Mouse (Mus musculus) kidney, adult 8-10 months (tissue): ENCODE results near the gene Dync2li1.

Source experiments
- DNase-seq, 2 experiments: peaks; one replicate each; pipeline ENCODE4 v3.0.0; 2022

The Dync2li1 gene

GRCm38 (mm10) chr17:84611971-84612370 lies 14.3 kb upstream of the Dync2li1 start:
- no peak for DNase-seq

GRCm38 (mm10) chr17:84615811-84616210 lies 10.5 kb upstream of the Dync2li1 start:
- no peak for DNase-seq

- DNase-seq: no peak
Measured at GRCm38 (mm10) chr17:84616526-84617074, 9.7 kb upstream of the Dync2li1 start.

- no peak for DNase-seq
Measured at GRCm38 (mm10) chr17:84617953-84618352, 8.3 kb upstream of the Dync2li1 start.

- DNase-seq: no peak
Measured at GRCm38 (mm10) chr17:84619112-84619511, 7.2 kb upstream of the Dync2li1 start.

GRCm38 (mm10) chr17:84620076-84620475 lies 6.2 kb upstream of the Dync2li1 start:
- no peak for DNase-seq

GRCm38 (mm10) chr17:84620610-84621009 lies 5.7 kb upstream of the Dync2li1 start:
- no peak for DNase-seq

- DNase-seq: no peak
Measured at GRCm38 (mm10) chr17:84621209-84621608, 5.1 kb upstream of the Dync2li1 start.

GRCm38 (mm10) chr17:84622028-84622427 lies 4.3 kb upstream of the Dync2li1 start:
- DNase-seq: no peak

- no peak for DNase-seq
Measured at GRCm38 (mm10) chr17:84622873-84623272, 3.4 kb upstream of the Dync2li1 start.

- DNase-seq: no peak
Measured at GRCm38 (mm10) chr17:84626857-84627305, 585 bp downstream of the Dync2li1 start.

- DNase-seq: no peak
Measured at GRCm38 (mm10) chr17:84627721-84628120, 1.4 kb downstream of the Dync2li1 start.

GRCm38 (mm10) chr17:84628611-84629010 lies 2.3 kb downstream of the Dync2li1 start:
- no peak for DNase-seq

- DNase-seq: no peak
Measured at GRCm38 (mm10) chr17:84631836-84632235, 5.5 kb downstream of the Dync2li1 start.

GRCm38 (mm10) chr17:84633443-84633842 lies 7.1 kb downstream of the Dync2li1 start:
- DNase-seq: no peak

- no peak for DNase-seq
Measured at GRCm38 (mm10) chr17:84636328-84636727, 10.0 kb downstream of the Dync2li1 start.

GRCm38 (mm10) chr17:84637971-84638370 lies 11.7 kb downstream of the Dync2li1 start:
- DNase-seq: no peak

GRCm38 (mm10) chr17:84639796-84640378 lies 13.6 kb downstream of the Dync2li1 start:
- DNase-seq: no peak

GRCm38 (mm10) chr17:84641893-84642292 lies 15.6 kb downstream of the Dync2li1 start:
- DNase-seq: peak in 1 of 2 experiments; percentile 73

GRCm38 (mm10) chr17:84642324-84642723 lies 16.0 kb downstream of the Dync2li1 start:
- no peak for DNase-seq

GRCm38 (mm10) chr17:84644292-84645050 lies 18.2 kb downstream of the Dync2li1 start:
- no peak for DNase-seq

- DNase-seq: no peak
Measured at GRCm38 (mm10) chr17:84645119-84645518, 18.8 kb downstream of the Dync2li1 start.

GRCm38 (mm10) chr17:84645894-84646293 lies 19.6 kb downstream of the Dync2li1 start:
- no peak for DNase-seq

GRCm38 (mm10) chr17:84646477-84646876 lies 20.2 kb downstream of the Dync2li1 start:
- no peak for DNase-seq
